10 mouse cellular contexts compared by ENCODE assay signal in genomic region chr15:98990669-98991539, GRCm38 (mm10). TPM values are rescaled to one million over a fixed set of nuclear protein-coding genes. Genes with fewer than 3 reads are reported as not detected.
A peak's percentile ranks its signal among the peaks of the same experiment; 100 is the strongest.
DNase-seq lines count a peak whose midpoint lies in the region; ATAC-seq and TF ChIP-seq lines count a peak whose summit lies in the region.
"Had no signal": no experiment of that assay in that cellular context is flagged by ENCODE, and none has a peak within 500 bp of the region (broad histone marks: within the 10 kb centered on the region; RNA-seq: fewer than 3 reads in every experiment).

No protein-coding gene starts in this region.

- peaks cover 48% of the 10 kb centered on the region for H3K4me1 ChIP-seq in G1E (ENCODE audit: insufficient read depth, low read depth, low read length)
- peaks cover 49% of the 10 kb centered on the region for H3K4me1 ChIP-seq in forebrain, postnatal 0 days (ENCODE audit: insufficient read depth)
- peaks cover 76% of the 10 kb centered on the region for H3K4me1 ChIP-seq in midbrain, embryonic 15.5 days

- ATAC-seq in G1E (ENCODE audit: extremely low read depth, insufficient number of reproducible peaks, low FRiP score, poor library complexity, severe bottlenecking) = no peak
- ATAC-seq in forebrain, postnatal 0 days = no peak
- ATAC-seq in midbrain, embryonic 15.5 days (replicated peaks) = no peak

- no peak overlapping the region; the same call in 1 of the 2 replicates for H3K4me3 ChIP-seq in G1E (ENCODE audit: low read depth, low read length)
- H3K4me3 ChIP-seq in forebrain, postnatal 0 days (ENCODE audit: low read depth, low read length) = peak overlapping the region; percentile 16
- H3K4me3 ChIP-seq in midbrain, embryonic 15.5 days = peak overlapping the region; percentile 37

- H3K9me3 ChIP-seq in G1E (replicated peaks) = no peaks in the 10 kb centered on the region
- H3K9me3 ChIP-seq in forebrain, postnatal 0 days (ENCODE audit: low read length) = no peaks in the 10 kb centered on the region
- H3K9me3 ChIP-seq in midbrain, embryonic 15.5 days = no peaks in the 10 kb centered on the region

- no peak for TF ChIP-seq CTCF in G1E (IDR thresholded peaks at IDR 0.05; ENCODE audit: low read depth, low read length)
- TF ChIP-seq CTCF in forebrain, postnatal 0 days (IDR thresholded peaks at IDR 0.05; ENCODE audit: low read depth) = no peak

- WGBS in forebrain, postnatal 0 days = 5% methylated on average over 15 of the region's 15 CpGs
- whole genome bisulfite sequencing in midbrain, embryonic 15.5 days = 5% methylated on average over 15 of the region's 15 CpGs

- H3K27ac ChIP-seq in forebrain, postnatal 0 days (ENCODE audit: low read depth, low read length) = peak overlapping the region; percentile 98
- peak overlapping the region; percentile 96 for H3K27ac ChIP-seq in midbrain, embryonic 15.5 days

- H3K9ac ChIP-seq in forebrain, postnatal 0 days = peak overlapping the region; percentile 75
- H3K9ac ChIP-seq in midbrain, embryonic 15.5 days = peak overlapping the region; percentile 59

- no peaks in the 10 kb centered on the region; the same call in 1 of the 2 replicates for H3K27me3 ChIP-seq in G1E (ENCODE audit: insufficient read depth, low read length)
- H3K27me3 ChIP-seq in forebrain, postnatal 0 days (ENCODE audit: insufficient read depth, low read length) = no peaks in the 10 kb centered on the region
- H3K27me3 ChIP-seq in midbrain, embryonic 15.5 days (replicated peaks) = no peaks in the 10 kb centered on the region

- peak overlapping the region; percentile 87 for H3K4me2 ChIP-seq in forebrain, postnatal 0 days (ENCODE audit: low read depth)
- peak overlapping the region; percentile 72 for H3K4me2 ChIP-seq in midbrain, embryonic 15.5 days

- no peaks in the 10 kb centered on the region for H3K36me3 ChIP-seq in G1E (replicated peaks)
- no peaks in the 10 kb centered on the region for H3K36me3 ChIP-seq in forebrain, postnatal 0 days (ENCODE audit: insufficient read depth)
- H3K36me3 ChIP-seq in midbrain, embryonic 15.5 days (replicated peaks) = no peaks in the 10 kb centered on the region

- DNase-seq in gastrocnemius, adult 18-20 months (ENCODE audit: low spot score) = peak; percentile 58
- DNase-seq in gastrocnemius, postnatal 36 days = no peak
- peak; percentile 32 for DNase-seq in G1E (ENCODE audit: low spot score)
- DNase-seq in forebrain, postnatal 0 days = peak; percentile 71
- DNase-seq in layer of hippocampus, postnatal 10 days (ENCODE audit: low spot score in 2 of 2) = no peak
- DNase-seq in layer of hippocampus, postnatal 36 days = no peak
- no peak for DNase-seq in spleen, postnatal 36 days (ENCODE audit: low spot score in 2 of 2)

- intact Hi-C loops in gastrocnemius, postnatal 36 days (cut with DNase I) = loop anchor here (5.0 kb wide), 2 partner anchors 39 to 99 kb away; partner anchors contain the start of genes Gm49450, Rhebl1 and Tuba1a

RNA-seq across cellular contexts. Expression of gene Tuba1a, which starts 37.4 kb away (rescaled TPM):
- 10 to 100 TPM; 17.9 to 38.6 TPM for total RNA-seq in gastrocnemius, adult 18-20 months (2021)
- 10 to 100 TPM; 27.6 to 30.1 TPM for total RNA-seq in gastrocnemius, postnatal 36 days (2021)
- total RNA-seq in G1E (2014; fragmentation: Nextera tagmentation) (11.6 and 22.3 TPM in 2 replicates), G1E (2017) (35.9 and 52.0 TPM in 2 replicates)
- 1.4 and 3.3 TPM in 2 replicates for polyA plus RNA-seq in G1E (2012)
- total RNA-seq in forebrain, postnatal 0 days (2014; rRNA removed) = 18,820 and 21,160 TPM in 2 replicates
- polyA plus RNA-seq in forebrain, postnatal 0 days (2015; fragmentation: Nextera tagmentation; extraction: Ambion mirVana) = 18,258 and 23,279 TPM in 2 replicates
- polyA plus RNA-seq in midbrain, embryonic 15.5 days (2015; fragmentation: Nextera tagmentation; extraction: Ambion mirVana) = 17,671 and 17,732 TPM in 2 replicates
- total RNA-seq in layer of hippocampus, postnatal 10 days (2021) = 1,000 to 10,000 TPM; 3,808 to 4,015 TPM
- total RNA-seq in layer of hippocampus, postnatal 36 days (2021) = 100 to 1,000 TPM; 868 to 949 TPM

RNA-seq across cellular contexts. Expression of gene Gm49450, which starts 37.6 kb away (rescaled TPM):
- not detected for total RNA-seq in gastrocnemius, adult 18-20 months (2021)
- total RNA-seq in gastrocnemius, postnatal 36 days (2021) = not detected
- total RNA-seq in G1E (2014; fragmentation: Nextera tagmentation) (not detected in 2 replicates), G1E (2017) (not detected in 2 replicates)
- not detected in 2 replicates for polyA plus RNA-seq in G1E (2012)
- total RNA-seq in forebrain, postnatal 0 days (2014; rRNA removed) = 1,610 and 2,499 TPM in 2 replicates
- polyA plus RNA-seq in forebrain, postnatal 0 days (2015; fragmentation: Nextera tagmentation; extraction: Ambion mirVana) = not detected in 2 replicates
- polyA plus RNA-seq in midbrain, embryonic 15.5 days (2015; fragmentation: Nextera tagmentation; extraction: Ambion mirVana) = not detected in 2 replicates
- total RNA-seq in layer of hippocampus, postnatal 10 days (2021) = not detected
- total RNA-seq in layer of hippocampus, postnatal 36 days (2021) = not detected
- total RNA-seq: heart, postnatal 14 days; MEL had no signal

RNA-seq across cellular contexts. Expression of gene Tuba1c, which starts 38.8 kb away (rescaled TPM):
- total RNA-seq in gastrocnemius, adult 18-20 months (2021) = 1 to 10 TPM; 5.4 to 9.9 TPM
- 1 to 10 TPM; 8.2 to 9.4 TPM for total RNA-seq in gastrocnemius, postnatal 36 days (2021)
- 856 and 1,023 TPM in 2 replicates for total RNA-seq in G1E (2014; fragmentation: Nextera tagmentation)
- 252 and 273 TPM in 2 replicates for total RNA-seq in G1E (2017)
- 47.1 and 72.7 TPM in 2 replicates for polyA plus RNA-seq in G1E (2012)
- 22.1 and 24.9 TPM in 2 replicates for total RNA-seq in forebrain, postnatal 0 days (2014; rRNA removed)
- polyA plus RNA-seq in forebrain, postnatal 0 days (2015; fragmentation: Nextera tagmentation; extraction: Ambion mirVana) = 16.4 and 18.8 TPM in 2 replicates
- polyA plus RNA-seq in midbrain, embryonic 15.5 days (2015; fragmentation: Nextera tagmentation; extraction: Ambion mirVana) = 16.4 and 20.5 TPM in 2 replicates
- total RNA-seq in layer of hippocampus, postnatal 10 days (2021) = 100 to 1,000 TPM; 234 TPM
- 10 to 100 TPM; 56.8 to 66.3 TPM for total RNA-seq in layer of hippocampus, postnatal 36 days (2021)

RNA-seq across cellular contexts. Expression of gene Tuba1b, which starts 56.5 kb away (rescaled TPM):
- 10 to 100 TPM; 15.6 to 29.6 TPM for total RNA-seq in gastrocnemius, adult 18-20 months (2021)
- 10 to 100 TPM; 21.8 to 23.2 TPM for total RNA-seq in gastrocnemius, postnatal 36 days (2021)
- total RNA-seq in G1E (2014; fragmentation: Nextera tagmentation) = 1,654 and 1,866 TPM in 2 replicates
- total RNA-seq in G1E (2017) = 717 and 929 TPM in 2 replicates
- polyA plus RNA-seq in G1E (2012) = 255 and 384 TPM in 2 replicates
- total RNA-seq in forebrain, postnatal 0 days (2014; rRNA removed) = 1,927 and 1,958 TPM in 2 replicates
- polyA plus RNA-seq in forebrain, postnatal 0 days (2015; fragmentation: Nextera tagmentation; extraction: Ambion mirVana) = 1,265 and 1,341 TPM in 2 replicates
- polyA plus RNA-seq in midbrain, embryonic 15.5 days (2015; fragmentation: Nextera tagmentation; extraction: Ambion mirVana) = 1,136 and 1,188 TPM in 2 replicates
- 100 to 1,000 TPM; 931 to 937 TPM for total RNA-seq in layer of hippocampus, postnatal 10 days (2021)
- 100 to 1,000 TPM; 469 to 520 TPM for total RNA-seq in layer of hippocampus, postnatal 36 days (2021)

Comparison
In these comparisons a context has a peak if more than half of its experiments do, and no peak if none do; other contexts are left out.
1. DNase-seq: peak in gastrocnemius, adult 18-20 months (single experiment), G1E (single experiment) and forebrain, postnatal 0 days (single experiment); none in gastrocnemius, postnatal 36 days (0 of 2), layer of hippocampus, postnatal 10 days (0 of 2), layer of hippocampus, postnatal 36 days (0 of 2) and spleen, postnatal 36 days (0 of 2).
2. RNA of gene Tuba1a, which starts 37.4 kb away (total RNA-seq): 18,820 to 21,160 TPM in forebrain, postnatal 0 days, 3,808 to 4,015 TPM in layer of hippocampus, postnatal 10 days and 868 to 949 TPM in layer of hippocampus, postnatal 36 days; 17.9 to 38.6 TPM in gastrocnemius, adult 18-20 months, 11.6 to 52.0 TPM in G1E and 27.6 to 30.1 TPM in gastrocnemius, postnatal 36 days; every median in the first group is over 10 times any median in the second.
3. RNA of gene Gm49450, which starts 37.6 kb away (total RNA-seq): 1,610 to 2,499 TPM in forebrain, postnatal 0 days; not detected in gastrocnemius, adult 18-20 months, not detected in gastrocnemius, postnatal 36 days, not detected in G1E, not detected in layer of hippocampus, postnatal 10 days and not detected in layer of hippocampus, postnatal 36 days; every median in the first group is over 1,000 times any median in the second.